Mouse (Mus musculus) thymus, postnatal 4 days (tissue): ENCODE measurements at regions not wholly inside any gene's neighbourhood (a gene's known extent, or its start where the extent isn't known, plus 50 kb on each side); places are given as distances from the start of the nearest gene placed in this dataset.
A peak's percentile ranks its signal among the peaks of the same experiment; 100 is the strongest.

Experiments used
- DNase-seq: peaks from one replicate; pipeline ENCODE4 v3.0.0; 2021

DNA sequence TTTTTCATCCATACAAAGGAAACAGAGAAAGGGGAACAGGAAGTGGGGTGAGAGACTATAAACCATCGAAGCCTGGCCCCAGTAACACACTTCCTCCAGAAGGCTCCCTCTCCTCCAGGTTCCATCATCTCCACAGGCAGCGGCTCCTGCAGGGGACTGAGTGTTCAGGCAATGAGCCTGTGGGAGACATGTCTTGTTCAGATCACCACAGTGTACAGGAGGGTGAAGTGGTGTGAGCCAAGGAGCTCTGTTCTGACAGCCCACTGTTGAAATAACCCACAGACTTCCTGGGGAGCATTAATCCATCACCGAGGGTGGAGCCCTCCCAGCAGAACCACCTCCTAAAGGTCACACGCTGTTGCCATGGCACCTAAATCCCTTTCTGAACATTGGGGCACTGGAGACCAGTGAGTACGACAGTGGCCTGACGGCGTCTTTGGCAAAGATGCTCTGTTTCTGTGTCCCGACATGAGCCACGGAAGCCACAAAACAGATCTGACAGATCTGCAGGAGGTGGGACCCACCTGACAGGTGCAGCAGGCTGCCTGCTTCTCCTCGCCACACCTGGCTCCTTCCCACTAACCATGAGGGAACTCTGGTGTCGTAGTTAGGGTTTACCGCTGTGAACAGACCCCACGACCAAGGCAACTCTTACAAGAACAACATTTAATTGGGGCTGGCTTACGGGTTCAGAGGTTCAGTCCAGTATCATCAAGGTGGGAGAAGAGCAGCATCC lies 60.9 kb downstream of the Psmg1 start:
- DNase-seq: peak; percentile 63

DNA sequence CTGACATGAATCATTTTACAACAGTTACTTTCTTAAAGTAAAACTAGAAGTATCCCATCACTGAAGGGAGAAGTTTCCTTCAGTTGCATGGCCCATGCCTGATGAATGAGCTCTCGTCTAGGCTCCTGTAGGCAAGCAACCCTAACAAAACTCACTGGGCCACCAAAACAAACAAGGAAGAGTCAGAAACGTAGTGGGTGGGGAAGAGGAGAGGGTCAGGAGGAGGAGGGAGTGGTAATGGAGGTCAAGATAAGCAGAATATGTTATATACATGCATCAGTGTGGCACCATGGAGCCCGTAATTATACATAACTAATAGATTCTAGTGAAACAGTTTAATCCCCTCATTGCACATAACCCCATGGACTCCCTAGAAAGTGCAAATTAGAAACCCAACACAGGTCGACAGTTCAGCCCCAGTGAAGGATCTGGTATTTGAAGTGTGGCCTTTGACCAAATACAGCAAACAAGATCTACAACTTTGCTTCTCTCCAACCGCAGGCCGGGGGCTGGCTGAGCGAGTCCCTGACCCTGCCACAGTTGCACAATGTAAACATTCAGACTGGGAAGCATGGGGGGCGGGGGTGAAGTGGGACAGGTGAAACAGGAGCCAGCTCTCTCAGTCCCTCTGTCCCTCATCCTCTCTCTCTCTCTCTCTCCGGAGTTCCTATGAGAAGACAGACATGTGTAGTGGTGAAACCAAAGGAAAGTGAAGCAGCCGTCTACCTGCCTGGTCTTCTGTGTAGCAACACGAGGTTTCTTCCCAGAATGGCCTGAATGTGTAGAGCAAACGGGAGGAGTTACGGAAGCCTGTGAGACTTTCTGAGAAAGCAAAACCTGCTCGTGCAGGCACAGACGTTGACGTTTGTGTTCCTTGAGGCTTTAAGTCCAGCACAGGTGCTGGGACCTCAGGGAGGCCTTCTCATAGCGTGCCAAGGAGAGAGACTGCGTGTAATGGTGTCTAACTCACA lies 62.2 kb downstream of the Psmg1 start:
- DNase-seq: no peak

DNA sequence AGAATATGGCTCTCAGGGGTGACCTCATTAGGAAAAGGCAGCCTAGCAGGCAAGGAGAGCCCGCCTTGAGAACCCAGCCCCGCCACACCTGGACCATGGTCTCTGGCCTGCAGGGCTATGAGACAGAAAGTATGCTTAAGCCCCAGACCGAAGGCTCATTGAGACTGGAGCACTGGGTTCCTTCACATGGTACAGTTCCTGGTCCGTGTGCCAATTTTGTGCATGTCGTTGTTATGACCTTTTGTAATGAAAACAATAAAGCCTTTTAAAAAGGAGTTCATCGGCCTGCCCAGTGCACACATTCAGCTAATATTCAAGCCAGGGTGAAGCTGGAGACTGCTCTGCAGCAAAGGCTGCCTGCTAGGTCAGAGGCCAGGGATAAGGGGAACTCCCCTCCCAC lies 64.2 kb downstream of the Psmg1 start:
- no peak for DNase-seq

DNA sequence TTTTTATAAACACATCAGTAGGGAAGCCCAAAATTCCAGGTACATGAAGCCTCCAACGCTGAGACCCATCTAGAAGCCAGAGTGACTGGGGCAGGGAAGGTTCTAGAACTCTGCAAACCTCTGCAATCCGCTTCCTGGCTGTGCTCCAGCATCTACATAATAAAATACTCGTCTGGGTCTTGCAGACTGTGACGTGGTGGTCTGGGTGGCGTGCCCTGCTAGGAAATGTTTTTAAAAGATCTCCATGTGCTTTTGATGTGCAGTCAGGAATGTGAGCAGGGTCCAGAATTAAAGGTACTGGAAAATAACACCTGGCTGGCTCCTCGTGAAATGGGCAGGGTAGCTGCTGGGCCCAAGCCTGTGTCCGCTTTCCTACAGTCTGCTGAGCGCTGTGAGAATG lies 66.0 kb downstream of the Psmg1 start:
- no peak for DNase-seq

DNA sequence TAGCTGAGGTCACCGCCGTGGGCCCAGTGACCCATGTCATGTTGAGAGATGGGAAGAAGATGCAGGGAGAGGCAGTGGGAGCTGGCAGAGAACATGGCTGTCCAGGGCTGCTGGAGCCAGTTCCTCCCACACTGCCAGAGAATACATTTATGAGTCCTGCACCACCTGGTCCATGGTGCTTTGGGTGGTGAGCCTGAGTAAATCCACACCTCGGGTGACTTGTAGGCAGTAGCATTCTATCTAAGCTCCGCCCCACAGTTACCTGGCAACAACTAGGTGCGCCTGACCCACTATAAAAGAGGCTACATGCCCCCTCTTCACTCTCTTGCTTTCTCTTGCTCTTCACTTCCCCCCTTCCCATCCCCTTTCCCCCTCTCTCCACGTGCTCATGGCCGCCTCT lies 66.8 kb downstream of the Psmg1 start:
- DNase-seq: no peak

DNA sequence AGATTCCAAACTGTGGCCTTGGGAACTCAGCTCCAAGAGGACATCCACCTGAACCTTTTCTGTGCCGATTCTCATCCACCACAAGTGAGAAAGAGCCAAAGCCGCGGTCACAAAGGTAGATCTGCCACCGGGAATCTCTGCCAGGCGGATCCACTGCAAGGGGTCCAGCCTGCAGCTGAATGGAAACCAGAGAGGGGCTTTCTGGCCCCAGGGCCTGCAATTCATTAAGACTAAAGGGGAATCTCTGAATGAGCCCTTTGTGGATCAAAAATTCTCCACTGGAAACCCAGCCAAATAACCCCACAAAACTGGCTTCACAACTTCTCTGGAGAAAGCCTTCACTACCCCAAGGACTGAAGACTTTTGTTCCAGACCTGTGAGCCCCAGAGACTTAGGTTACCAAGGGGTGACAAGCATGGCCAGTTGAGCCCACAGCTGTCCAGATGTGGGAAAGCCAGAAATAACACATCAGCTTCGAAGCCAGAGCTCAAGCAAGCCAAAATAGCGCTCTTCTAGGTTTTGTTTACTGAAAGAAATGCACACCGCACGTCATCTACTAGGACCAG lies 68.3 kb downstream of the Psmg1 start:
- DNase-seq: no peak

DNA sequence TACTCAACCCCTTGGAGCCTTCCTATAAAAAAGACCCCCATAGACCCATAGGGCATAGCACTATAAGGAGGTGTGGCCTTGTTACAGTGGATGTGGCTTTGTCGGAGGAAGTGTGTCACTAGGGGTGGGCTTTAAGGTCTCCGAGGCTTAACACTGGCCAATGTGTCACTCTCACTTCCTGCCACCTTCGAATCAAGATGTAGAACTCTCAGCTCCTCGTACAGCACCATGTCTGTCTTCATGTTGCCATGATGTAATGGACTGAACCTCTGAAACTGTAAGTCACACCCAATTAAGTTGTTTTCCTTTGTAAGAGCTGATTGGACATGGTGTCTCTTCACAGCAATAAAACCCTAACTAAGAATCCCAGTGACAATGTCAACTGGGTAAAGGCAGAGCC lies 69.6 kb downstream of the Psmg1 start:
- DNase-seq: no peak

DNA sequence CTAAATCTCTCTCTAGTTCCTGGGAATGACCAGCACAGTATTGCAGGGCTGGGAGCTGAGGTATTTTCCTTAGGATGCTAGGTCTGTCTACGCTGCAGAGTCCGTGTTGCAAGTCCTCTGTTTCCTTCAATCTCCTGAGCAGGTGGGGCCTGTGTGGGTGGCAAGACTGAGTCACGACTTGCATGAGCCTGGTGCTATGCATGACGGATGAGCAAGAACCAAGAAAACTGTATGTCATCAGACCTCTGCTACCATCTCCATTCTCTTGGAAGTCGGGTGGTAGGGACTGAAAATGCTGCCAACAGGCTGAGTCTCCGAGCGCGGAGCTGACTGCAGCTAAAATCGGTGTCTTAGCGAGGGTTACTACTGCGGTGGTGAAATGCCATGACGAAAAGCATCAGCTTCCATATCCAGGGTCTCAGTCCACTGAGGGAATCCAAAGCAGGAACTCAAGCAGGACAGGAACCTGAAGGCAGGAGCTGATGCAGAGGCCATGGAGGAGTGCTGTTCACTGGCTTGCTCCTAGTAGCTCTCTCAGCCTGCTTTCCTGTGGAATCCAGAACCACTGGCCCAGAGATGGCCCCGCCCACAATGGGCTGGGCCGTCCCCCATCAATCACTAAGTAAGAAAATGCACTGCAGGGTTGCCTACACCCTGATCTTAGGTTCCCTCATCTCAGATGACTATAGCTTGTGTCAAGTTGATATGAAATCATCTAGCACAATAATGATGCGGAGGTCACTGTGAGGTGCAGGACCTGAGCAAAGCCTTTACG lies 71.9 kb downstream of the Psmg1 start:
- DNase-seq: no peak

DNA sequence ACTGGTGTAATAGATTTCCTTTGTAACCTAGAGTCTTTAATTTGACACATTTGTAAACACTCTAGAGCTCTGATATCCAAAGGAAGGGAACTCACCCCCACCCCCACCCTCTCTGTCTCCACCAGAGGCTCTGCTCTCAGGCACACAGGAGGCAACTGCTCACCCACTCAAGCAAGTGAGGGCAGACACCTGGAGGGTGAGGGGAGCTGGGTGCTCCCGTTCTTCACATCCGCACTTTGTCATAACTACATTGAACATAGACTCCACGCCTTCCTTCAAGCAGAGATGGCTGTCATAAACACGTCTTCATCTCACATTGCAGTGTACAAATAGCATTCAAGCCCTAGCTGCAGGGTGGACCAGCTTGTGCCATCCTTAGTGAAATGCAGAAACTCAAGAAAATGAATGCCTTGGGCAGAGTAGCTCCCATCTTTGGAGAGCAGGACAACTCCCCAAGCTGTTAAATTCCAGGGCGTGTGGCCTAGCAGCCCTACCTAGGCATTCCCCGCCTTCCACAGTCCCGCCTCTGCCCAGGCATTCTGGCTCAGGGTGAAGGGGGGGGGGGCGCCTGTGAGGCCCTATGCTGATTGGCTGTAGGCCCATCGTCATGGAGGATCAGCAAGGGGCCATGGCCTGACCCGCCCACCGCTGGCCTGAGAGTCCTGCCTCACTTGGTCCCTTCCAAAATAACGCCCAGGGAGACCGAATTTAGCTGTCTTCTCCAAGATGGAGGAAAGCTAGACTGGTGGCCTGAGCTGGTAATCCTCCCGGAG lies 72.9 kb downstream of the Psmg1 start:
- DNase-seq: no peak

DNA sequence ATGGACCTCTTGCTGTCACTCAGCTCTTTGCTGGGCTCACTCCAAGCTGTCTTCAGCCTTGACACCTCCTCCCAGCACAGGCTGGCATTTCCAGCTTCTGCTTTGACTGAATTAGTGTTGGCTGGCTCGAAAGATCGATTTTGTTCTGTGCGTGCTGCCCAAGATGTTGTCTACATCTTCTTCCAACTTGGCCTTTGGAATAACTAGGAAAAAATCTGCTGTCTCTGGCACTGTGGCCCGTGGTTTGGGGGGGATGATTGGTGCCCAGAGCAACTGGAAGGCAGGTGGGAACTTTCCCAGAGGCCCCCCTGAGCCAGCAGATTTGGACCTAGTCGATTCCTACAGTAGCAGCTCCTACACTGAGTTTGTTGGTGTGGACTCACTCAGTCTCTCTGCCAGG lies 76.9 kb downstream of the Psmg1 start:
- DNase-seq: peak; percentile 13

DNA sequence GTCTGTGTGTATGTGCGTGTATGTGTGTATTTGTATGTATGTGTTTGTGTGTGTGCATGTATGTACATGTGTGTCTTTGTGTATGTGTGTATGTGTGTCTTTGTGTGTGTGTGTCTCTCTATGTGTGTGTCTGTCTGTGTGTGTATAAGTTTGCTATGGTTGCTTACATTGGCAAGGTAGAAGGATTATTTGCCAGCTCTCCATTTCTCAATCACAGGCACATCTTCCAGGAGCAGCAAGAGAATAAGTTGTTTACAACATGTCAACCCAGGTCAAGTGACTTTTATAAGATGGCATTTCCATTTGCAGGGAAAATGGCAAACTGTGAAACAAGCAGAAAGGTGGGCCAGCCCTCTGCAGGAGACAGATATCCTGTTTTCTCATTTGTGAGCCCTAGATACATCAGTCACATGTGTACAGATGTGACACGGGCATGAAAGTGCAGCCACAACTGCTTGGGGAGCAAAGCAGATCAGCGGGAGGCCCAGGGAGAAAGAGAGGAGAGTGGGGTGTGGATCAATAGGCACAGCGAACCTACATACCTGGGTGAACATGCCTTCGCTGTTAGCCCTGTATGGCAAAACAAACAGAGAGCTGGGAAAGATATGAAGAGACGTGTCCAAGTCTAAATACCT lies 86.1 kb downstream of the Psmg1 start:
- DNase-seq: peak; percentile 50

DNA sequence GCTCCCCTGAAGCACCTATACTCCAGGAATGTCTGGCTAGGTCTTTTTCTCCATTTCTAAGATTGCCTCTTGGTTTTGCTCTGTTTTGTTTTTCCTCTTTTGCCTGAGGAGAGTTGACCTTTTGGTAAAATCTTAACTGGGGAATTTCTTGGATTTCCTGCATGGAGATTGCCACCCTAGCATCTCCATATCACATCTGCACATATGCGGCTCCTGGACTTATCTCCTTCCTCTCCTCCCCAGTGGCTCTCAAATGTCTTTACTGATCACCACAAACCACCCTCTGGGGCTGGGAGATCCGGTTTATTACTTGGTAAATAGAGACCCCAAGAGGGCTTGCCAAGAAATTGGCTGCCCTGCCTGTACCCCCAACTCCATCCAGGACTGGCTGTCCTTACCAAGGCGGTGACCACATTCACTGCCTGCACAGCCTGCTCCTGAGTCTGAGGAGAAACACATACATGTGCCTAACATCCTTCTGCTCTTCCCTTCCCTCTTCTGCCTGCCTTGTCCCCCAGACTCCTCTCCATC lies 87.3 kb downstream of the Psmg1 start:
- DNase-seq: peak; percentile 52

DNA sequence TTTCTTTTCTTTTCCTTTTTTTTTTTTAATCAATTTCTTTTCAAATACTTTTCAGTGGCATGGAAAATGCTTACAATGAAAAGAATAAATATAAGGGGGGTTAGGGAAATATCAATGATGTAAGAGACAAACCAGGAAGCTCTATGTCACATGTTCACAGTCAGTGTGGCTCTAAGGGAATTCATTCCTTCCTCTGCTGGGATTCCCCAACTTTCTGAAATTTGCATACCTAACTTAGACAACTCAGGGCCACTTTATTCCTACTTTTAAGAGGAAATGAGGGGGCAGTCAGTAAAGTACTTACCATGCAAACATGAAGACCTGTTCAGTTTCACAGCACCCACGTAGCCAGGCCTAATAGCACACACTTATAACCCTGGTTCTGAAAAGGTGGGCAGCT lies 88.6 kb downstream of the Psmg1 start:
- no peak for DNase-seq

DNA sequence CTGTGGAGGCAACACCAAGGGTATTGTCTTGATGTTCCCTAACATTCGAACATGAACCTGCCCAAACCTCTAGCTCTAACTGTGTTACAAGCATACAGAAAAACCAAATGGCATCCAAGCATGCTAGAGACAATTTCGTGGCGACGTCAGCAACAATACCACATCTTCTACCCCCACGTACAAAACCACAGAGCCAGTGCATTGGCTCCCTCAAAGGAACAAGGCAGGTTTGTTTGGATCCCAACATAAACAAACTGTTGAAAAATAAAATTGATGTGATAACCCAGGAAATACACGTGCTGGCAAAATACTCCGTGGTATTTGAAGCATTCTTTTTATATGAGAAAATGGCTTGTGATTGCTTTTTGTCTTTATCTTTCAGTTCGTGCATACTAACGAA lies 89.4 kb downstream of the Psmg1 start:
- DNase-seq: peak; percentile 44

DNA sequence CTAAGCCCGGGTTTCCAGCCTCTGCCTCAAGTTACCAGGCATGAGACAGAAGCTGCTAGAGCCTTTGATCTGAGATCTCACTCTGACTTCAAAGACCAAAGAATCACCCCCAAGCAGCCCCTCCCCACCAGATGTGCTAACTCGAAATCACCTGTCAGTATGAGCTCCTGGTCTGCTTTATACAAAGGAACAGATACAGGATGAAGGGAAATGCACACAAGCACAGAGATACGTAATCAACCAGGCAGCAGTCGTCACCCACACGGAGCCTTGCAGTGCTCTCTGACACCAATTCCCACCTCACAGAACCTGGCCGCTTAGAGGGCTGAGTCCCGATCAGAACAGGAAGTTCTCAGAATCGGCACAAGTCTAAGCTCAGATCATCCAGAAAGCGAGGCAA lies 90.6 kb downstream of the Psmg1 start:
- peak; percentile 74 for DNase-seq

DNA sequence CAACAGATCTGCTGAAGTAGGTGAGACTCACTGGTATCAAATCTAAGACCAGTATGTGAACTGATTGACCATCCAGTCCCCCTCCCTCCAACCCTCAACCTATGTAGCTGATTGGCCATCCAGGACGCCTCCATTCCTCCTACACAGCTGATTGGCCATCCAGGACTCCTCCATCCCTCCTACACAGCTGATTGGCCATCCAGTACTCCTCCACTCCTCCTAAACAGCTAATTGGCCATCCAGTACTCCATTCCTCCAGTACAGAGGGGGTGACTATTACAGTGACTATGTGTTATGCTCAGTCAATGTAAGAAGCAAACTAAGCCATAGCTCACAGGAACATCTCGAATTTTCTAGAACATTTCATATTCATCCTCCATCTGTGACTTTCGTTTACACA lies 91.1 kb downstream of the Psmg1 start:
- DNase-seq: peak; percentile 30

DNA sequence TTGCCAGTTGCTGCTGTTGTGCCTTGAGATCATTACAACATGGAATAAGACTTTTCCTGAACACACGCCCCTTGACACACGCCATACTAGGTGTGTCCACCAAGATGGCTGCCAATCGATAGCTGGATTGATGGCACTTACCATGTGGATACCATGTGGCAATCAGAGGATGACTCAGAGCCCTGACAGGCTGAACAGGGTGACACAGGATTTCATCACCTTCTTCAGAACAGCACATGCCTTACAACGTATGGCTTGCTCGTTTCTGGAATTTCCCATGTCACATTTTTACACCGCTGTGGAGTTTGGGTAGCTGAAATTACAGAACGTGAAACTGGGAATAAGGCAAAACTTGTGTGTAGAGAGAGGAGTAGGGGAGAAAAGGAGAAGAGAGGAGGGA lies 92.9 kb downstream of the Psmg1 start:
- DNase-seq: peak; percentile 15

DNA sequence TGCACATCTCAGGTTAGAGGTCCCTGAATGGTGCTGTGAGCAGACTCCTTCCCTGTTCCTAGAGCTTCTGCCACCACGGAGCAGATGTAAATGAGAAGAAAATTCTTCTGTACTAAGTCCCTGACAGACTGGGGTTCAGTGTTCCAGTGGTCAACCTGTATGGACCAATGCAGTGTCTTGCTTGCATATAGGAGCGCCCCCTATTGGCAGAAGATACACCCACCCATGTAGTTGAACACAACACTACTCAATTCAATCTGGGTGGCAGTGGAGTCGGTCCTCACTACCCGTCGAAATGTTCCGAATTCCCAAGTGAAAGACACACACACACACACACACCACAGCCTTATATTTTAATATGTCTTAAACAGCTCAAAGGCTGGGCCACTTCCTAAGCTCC lies 94.6 kb downstream of the Psmg1 start:
- peak; percentile 23 for DNase-seq

DNA sequence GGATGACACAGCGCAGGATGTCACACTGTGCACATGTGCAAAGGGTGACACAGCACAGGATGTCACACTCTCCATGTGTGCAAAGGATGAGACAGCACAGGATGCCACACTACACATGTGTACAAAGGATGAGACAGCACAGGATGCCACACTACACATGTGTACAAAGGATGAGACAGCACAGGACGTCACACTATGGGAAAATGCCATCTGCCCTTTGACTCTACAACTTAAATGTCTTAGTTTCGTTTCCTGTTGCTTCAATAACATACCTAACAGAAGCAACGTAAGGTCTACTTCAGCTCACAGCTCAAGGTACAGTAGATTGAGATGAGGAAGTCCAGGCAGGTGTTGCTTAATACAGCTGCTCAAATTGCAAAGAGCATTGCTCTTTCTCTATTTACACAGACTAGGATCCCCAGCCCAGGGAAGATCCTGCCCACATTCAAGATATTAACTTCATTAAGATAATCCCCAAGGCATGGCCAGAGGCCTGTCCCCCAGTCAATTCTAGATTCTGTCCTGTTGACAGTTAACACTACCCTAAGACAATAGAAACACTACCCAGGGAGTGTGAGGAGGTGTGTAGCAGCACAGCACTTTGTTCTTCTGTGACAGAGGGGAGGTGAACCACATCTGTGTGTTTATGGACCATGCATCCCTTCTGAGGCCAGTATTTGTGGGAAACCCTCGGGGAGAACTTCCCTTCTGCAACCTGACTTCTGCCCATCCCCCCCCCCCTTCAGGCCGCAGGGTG lies 97.0 kb downstream of the Psmg1 start:
- peak; percentile 32 for DNase-seq

DNA sequence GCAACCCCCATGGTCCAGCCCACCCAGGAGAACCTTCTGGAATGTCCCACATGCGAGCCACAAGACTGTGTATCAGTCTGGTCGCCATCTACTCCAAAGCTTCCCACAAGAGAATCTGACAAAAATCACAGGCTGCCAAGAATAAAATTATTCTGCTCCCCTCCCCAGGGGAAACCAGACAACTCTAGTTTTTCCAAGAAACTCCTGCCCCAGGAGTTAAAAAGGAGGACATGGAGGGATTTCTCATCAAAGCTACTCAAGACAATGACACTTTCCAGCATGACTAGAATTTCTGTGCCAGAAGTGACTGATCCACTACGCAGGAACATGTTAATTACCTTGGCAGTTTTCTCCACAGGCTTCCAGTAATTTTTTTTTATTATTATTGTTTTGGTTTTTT lies 98.4 kb downstream of the Psmg1 start:
- no peak for DNase-seq

DNA sequence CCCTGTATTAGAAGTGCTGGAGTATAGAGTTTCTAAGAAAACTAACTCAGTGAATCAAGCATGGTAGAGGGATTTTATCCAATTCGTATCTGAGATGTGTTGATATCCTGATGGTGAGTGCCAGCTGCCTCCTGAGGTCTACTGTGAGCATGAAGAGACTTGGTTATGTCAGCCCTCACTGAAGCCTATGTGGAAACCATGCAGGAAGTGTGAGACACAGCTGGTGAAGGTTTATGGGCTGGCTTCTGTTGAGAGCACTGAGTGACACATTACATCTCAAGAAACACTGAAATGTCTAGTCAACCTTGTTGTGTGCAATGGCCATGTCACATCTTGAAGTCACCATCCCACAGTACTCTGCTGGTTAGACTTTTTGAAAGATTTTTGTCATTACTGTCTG lies 104.6 kb downstream of the Psmg1 start:
- DNase-seq: peak; percentile 38
